20 mouse cellular contexts compared by ENCODE assay signal in the genomic region with DNA sequence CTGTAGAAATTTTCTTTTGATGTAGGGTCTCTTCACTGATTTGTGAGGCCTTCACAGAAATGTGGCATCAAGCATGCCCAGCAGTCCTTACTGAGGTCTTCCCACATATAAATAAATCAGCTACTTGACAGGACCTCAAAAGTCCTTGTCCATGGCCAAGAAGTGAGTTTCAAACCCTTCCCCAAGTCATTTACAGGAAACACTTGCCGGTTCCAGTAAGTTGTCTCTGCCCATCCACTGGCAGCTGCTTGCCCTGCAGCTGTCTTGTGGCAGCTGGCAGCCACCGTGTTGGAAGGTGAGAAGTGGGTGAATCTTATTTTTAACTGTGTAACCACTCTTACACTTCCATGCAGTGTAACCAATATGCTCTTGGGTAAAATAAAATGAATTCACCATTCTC.
DNase-seq lines count a peak whose midpoint lies in the region; ATAC-seq and TF ChIP-seq lines count a peak whose summit lies in the region.
"Had no signal": no experiment of that assay in that cellular context is flagged by ENCODE, and none has a peak within 500 bp of the region (broad histone marks: within the 10 kb centered on the region; RNA-seq: fewer than 3 reads in every experiment).

No protein-coding gene starts in this region.

- WGBS in limb, embryonic 14.5 days: 60% methylated on average over 2 of the region's 2 CpGs
- 86% methylated on average over 2 of the region's 2 CpGs for WGBS in limb, embryonic 10.5 days
- 76% methylated on average over 2 of the region's 2 CpGs for WGBS in kidney, adult 2 months

- TF ChIP-seq POLR2A in limb, embryonic 14.5 days (IDR thresholded peaks at IDR 0.05; ENCODE audit: borderline replicate concordance, extremely low read depth, insufficient read depth, insufficient read length): no peak
- no peak for TF ChIP-seq POLR2A in kidney, adult 2 months (IDR thresholded peaks at IDR 0.05; ENCODE audit: low read depth, low read length)

- no peak overlapping the region for H3K27ac ChIP-seq in limb, embryonic 14.5 days (replicated peaks; ENCODE audit: low read depth, low read length)
- H3K27ac ChIP-seq in limb, embryonic 10.5 days: no peak overlapping the region
- no peak overlapping the region for H3K27ac ChIP-seq in kidney, adult 2 months (ENCODE audit: insufficient read depth, low read depth, low read length)
- H3K27ac ChIP-seq: heart, embryonic 13.5 days; hindbrain, embryonic 13.5 days; midbrain, embryonic 12.5 days; neural tube, embryonic 12.5 days; stomach, postnatal 0 days had no signal

- no peaks in the 10 kb centered on the region for H3K9me3 ChIP-seq in limb, embryonic 14.5 days (ENCODE audit: control insufficient read depth, low read length)
- no peaks in the 10 kb centered on the region for H3K9me3 ChIP-seq in limb, embryonic 10.5 days (replicated peaks)
- H3K9me3 ChIP-seq: heart, embryonic 13.5 days; hindbrain, embryonic 13.5 days; midbrain, embryonic 12.5 days; neural tube, embryonic 12.5 days had no signal

- H3K4me3 ChIP-seq in limb, embryonic 14.5 days (replicated peaks; ENCODE audit: low read length): no peak overlapping the region
- H3K4me3 ChIP-seq in limb, embryonic 10.5 days: no peak overlapping the region
- no peak overlapping the region for H3K4me3 ChIP-seq in kidney, adult 2 months (ENCODE audit: insufficient read depth, low read depth, low read length)
- H3K4me3 ChIP-seq: heart, embryonic 13.5 days; hindbrain, embryonic 13.5 days; midbrain, embryonic 12.5 days; neural tube, embryonic 12.5 days had no signal

- no peaks in the 10 kb centered on the region for H3K36me3 ChIP-seq in limb, embryonic 14.5 days (ENCODE audit: control insufficient read depth, insufficient read depth, low read length)
- no peaks in the 10 kb centered on the region for H3K36me3 ChIP-seq in limb, embryonic 10.5 days
- no peaks in the 10 kb centered on the region for H3K36me3 ChIP-seq in kidney, adult 2 months (ENCODE audit: control insufficient read depth, insufficient read depth, low read length)
- H3K36me3 ChIP-seq: heart, embryonic 13.5 days; hindbrain, embryonic 13.5 days; midbrain, embryonic 12.5 days; neural tube, embryonic 12.5 days had no signal

- no peaks in the 10 kb centered on the region for H3K27me3 ChIP-seq in limb, embryonic 14.5 days (ENCODE audit: control insufficient read depth, insufficient read depth, low read length)
- H3K27me3 ChIP-seq in limb, embryonic 10.5 days (ENCODE audit: low read depth, poor library complexity, severe bottlenecking): no peaks in the 10 kb centered on the region
- no peaks in the 10 kb centered on the region for H3K27me3 ChIP-seq in kidney, adult 2 months (replicated peaks; ENCODE audit: control insufficient read depth, insufficient read depth, low read length)
- H3K27me3 ChIP-seq: heart, embryonic 13.5 days; hindbrain, embryonic 13.5 days; midbrain, embryonic 12.5 days; neural tube, embryonic 12.5 days had no signal

- ATAC-seq in limb, embryonic 14.5 days (ENCODE audit: low FRiP score, low read depth): peak; percentile 44; the same call in 1 of the 2 replicates
- ATAC-seq: forebrain, embryonic 14.5 days had no signal

- DNase-seq in limb, embryonic 14.5 days (ENCODE audit: low spot score): no peak
- DNase-seq in limb, embryonic 10.5 days (ENCODE audit: low spot score): no peak
- peak; percentile 86 for DNase-seq in A20 (ENCODE audit: low read depth, low spot score)
- peak; percentile 15 to 42 for DNase-seq in gastrocnemius, adult 8-10 months (ENCODE audit: low spot score in 2 of 2)
- DNase-seq in natural killer cell, adult 2 months (ENCODE audit: low spot score in 2 of 2): peak; percentile 8 to 20
- DNase-seq in kidney, adult 2 months: no peak
- DNase-seq in kidney, postnatal 36 days: no peak
- DNase-seq: cerebellum, adult 8-10 months; kidney, adult 11 months; left cerebral cortex, postnatal 4 days; lung, adult 18-20 months; lung, postnatal 10 days; right cerebral cortex, postnatal 14 days had no signal

- H3K4me1 ChIP-seq in limb, embryonic 14.5 days (ENCODE audit: control insufficient read depth, insufficient read depth, low read length): no peaks in the 10 kb centered on the region
- no peaks in the 10 kb centered on the region for H3K4me1 ChIP-seq in limb, embryonic 10.5 days
- peaks cover 2% of the 10 kb centered on the region; the same call in 1 of the 2 replicates for H3K4me1 ChIP-seq in kidney, adult 2 months (ENCODE audit: control insufficient read depth, insufficient read depth, low read length)
- H3K4me1 ChIP-seq: hindbrain, embryonic 13.5 days; midbrain, embryonic 12.5 days; neural tube, embryonic 12.5 days had no signal

- no peak overlapping the region for H3K4me2 ChIP-seq in limb, embryonic 14.5 days (replicated peaks; ENCODE audit: low read depth, low read length, severe bottlenecking)
- H3K4me2 ChIP-seq: heart, embryonic 13.5 days; hindbrain, embryonic 13.5 days; liver, embryonic 11.5 days; midbrain, embryonic 12.5 days; neural tube, embryonic 12.5 days had no signal

- no peak overlapping the region for H3K9ac ChIP-seq in limb, embryonic 14.5 days (ENCODE audit: low read depth, low read length, severe bottlenecking)
- H3K9ac ChIP-seq: heart, embryonic 13.5 days; hindbrain, embryonic 13.5 days; midbrain, embryonic 12.5 days; neural tube, embryonic 12.5 days had no signal

- TF ChIP-seq CTCF in kidney, adult 2 months (conservative IDR thresholded peaks at IDR 0.05; ENCODE audit: insufficient read depth, insufficient read length, low read depth, low read length): no peak

Comparison
In these comparisons a context has a peak if more than half of its experiments do, and no peak if none do; other contexts are left out.
1. DNase-seq: peak in A20 (single experiment), gastrocnemius, adult 8-10 months (2 of 2) and natural killer cell, adult 2 months (2 of 2); none in limb, embryonic 14.5 days (single experiment), limb, embryonic 10.5 days (single experiment), kidney, adult 2 months (single experiment) and kidney, postnatal 36 days (0 of 2).